Mouse (Mus musculus) E14TG2a.4 (cell line): ENCODE results near the gene Spryd3.

Experiments
- H3K27me3 ChIP-seq: 2 replicates; pipeline ENCODE4 v1.6.1; 2014; ENCODE audit warnings: low read length, control low read depth; ENCODE audit not compliant: insufficient read depth
- H3K36me3 ChIP-seq: 2 replicates; pipeline ENCODE4 v1.6.1; 2014; ENCODE audit warnings: low read length, control low read depth; ENCODE audit not compliant: insufficient read depth
- H3K4me1 ChIP-seq: replicated peaks from 2 replicates; pipeline ENCODE4 v1.6.1; 2014; ENCODE audit warnings: low read depth, low read length, control low read depth
- H3K4me3 ChIP-seq: replicated peaks from 2 replicates; pipeline ENCODE4 v1.5.1; 2014; ENCODE audit warnings: mild to moderate bottlenecking, low read length
- H3K9me3 ChIP-seq: 2 replicates; pipeline ENCODE4 v1.6.1; 2014; ENCODE audit warnings: low read length, control low read depth
- CTCF ChIP-seq: conservative IDR thresholded peaks from 2 replicates; pipeline ENCODE4 v1.5.1; 2014; ENCODE audit warnings: low read length
- NANOG ChIP-seq: IDR thresholded peaks from 2 replicates; pipeline ENCODE4 v1.6.1; 2014; ENCODE audit warnings: borderline replicate concordance, low read length, mixed read lengths
- POU5F1 ChIP-seq: IDR thresholded peaks from 2 replicates; pipeline ENCODE4 v1.6.1; 2014; ENCODE audit warnings: low read length, borderline replicate concordance

Gene Spryd3

DNA sequence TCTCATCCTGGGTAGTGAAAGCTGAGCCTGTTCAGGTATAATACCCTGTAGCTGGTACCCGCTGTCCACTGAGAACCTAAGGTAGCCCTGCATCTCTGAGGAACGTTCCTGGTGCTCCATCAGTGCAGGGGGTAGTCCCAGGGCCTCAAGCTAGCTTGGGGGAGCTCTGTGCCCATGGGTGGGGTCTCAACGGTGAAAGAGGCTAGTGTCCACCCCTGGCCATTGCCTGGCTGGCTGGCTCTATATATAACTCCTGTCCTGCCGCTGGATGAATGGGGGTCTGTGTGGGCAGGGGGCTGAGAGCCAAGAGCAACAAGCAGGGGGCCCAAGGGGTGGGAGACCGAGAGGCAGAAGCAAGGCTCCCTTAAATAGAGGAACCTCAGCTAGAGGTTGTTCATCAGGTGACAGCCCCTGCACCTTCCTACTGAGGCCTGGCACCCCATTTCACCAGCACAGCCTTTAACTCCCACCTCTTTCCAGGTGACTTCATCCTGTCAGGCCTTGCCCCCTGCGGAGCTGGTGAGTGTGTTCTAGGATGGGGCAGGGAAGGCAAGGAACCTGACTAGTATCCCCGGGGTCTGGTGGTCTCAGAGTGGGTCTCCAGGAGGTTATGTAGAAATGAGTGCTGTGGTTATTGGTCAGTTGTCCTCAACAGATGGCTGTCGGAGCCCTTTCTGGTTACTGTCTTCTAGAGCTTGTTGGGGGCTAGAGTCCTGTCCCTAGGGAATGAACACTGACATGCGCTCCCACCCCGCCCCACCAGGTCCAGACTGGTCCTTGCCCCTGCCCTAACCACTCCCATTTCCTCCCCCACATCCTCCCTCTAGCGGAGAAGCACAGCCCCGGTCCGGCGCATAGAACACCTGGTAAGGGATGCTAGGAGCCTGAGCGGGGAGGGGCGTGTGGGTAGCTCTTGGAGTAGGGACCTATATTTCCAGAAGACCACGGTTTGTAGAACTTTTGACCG, 30.0 kb downstream of the Spryd3 start:
- Histone ChIP-seq H3K27me3 (peaks cover 50% of the 10 kb centered on the region), H3K36me3 (0 out of 2 replicates have a peak, but pooled peaks cover 3% of the 10 kb centered on the region), H3K4me3 (peak overlapping the region; percentile 81), H3K9me3 (no peaks in the 10 kb centered on the region), H3K4me1 (peaks cover 87% of the 10 kb centered on the region)
- TF ChIP-seq POU5F1 (no peak), CTCF (peak; percentile 13; the same call in 1 of the 2 replicates)

DNA sequence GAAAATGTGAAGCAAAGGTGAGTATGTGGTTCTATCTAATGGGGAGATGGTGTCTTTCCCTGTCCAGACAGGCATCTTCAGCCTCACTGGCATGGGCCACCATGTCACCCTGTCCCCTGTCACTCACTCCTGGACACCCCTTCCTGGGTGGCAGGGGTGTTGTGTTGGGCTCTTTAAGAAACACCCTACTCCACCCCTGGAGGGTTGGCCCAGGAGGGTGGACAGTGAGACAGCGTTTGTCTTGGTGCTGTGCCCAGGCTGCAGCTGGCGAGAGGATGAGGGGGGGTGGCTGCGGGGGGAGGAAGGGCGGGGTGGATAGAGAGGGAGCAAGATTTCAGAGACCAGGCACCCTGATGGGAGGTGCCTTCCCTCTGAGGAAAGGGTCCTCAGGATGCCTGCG, 30.7 kb downstream of the Spryd3 start:
- no peak for TF ChIP-seq CTCF
- no peak for TF ChIP-seq POU5F1
- TF ChIP-seq NANOG: no peak
- Histone ChIP-seq H3K27me3 (peaks cover 52% of the 10 kb centered on the region), H3K4me1 (peaks cover 85% of the 10 kb centered on the region), H3K4me3 (no peak overlapping the region), H3K9me3 (no peaks in the 10 kb centered on the region), H3K36me3 (0 out of 2 replicates have a peak, but pooled peaks cover 3% of the 10 kb centered on the region)

DNA sequence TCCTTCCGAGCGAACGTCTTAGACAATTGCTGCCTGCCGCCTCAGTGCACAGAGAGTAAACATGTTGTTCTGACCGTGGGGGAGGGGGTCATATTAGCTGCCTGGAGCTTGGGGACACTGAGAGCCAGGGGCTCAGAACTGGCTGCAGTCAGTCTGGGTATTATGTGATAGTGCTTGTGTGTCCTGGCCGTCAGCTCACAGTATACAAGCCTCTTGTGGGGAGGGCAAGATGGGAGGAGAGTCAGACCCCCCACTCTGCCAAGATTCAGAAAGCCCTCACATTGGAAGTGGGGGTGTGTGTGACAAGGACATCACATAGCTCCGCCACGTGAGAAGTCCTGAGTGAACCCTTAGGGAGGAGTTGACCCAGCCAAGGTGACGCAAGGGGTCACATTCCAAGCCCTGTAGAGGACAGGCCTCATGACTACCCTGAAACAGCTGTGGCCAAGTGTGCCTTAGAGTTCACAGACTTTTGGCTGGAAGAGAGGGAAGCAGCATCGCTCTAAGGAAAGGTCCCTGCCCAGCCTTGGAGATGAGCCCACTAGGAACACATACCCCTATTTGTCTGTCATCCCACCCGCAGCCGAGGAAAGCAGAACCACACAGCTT, 32.0 kb downstream of the Spryd3 start:
- no peak for TF ChIP-seq POU5F1
- no peak for TF ChIP-seq CTCF
- TF ChIP-seq NANOG: no peak
- Histone ChIP-seq H3K4me1 (peaks cover 86% of the 10 kb centered on the region), H3K9me3 (no peaks in the 10 kb centered on the region), H3K27me3 (peaks cover 62% of the 10 kb centered on the region), H3K4me3 (peak overlapping the region; percentile 70), H3K36me3 (peaks cover 6% of the 10 kb centered on the region; the same call in 1 of the 2 replicates)

DNA sequence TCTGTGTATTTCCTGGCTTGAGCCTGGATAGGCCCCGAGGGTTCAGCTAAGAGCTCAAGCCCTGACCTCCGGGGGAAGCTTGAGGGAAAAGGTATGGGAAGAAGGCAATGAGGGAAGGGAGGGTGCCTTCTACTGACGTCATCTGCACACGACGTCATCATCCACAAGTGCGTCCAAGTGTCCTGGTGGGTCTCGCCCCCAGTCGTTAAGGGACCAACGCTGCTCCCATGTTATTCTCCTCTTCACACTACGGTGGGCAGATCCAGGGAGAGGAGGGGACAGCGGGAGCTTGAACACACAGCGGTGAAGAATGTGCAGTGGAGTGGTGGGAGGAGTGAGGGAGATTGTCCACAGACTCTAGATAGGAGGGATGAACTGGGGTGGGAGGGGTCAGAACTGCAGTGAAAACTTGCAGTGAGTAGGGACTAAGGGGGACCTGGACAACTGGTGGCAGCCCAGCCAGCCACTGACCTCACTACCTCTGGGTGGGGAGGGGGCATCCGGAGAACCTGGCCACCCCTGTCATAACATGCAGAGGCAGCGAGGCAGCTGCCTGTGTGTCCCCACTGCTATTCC, 32.6 kb downstream of the Spryd3 start:
- no peak for TF ChIP-seq POU5F1
- TF ChIP-seq NANOG: no peak
- TF ChIP-seq CTCF: no peak
- Histone ChIP-seq H3K9me3 (no peaks in the 10 kb centered on the region), H3K4me1 (peaks cover 85% of the 10 kb centered on the region), H3K36me3 (peaks cover 12% of the 10 kb centered on the region; the same call in 1 of the 2 replicates), H3K4me3 (peak overlapping the region; percentile 70), H3K27me3 (peaks cover 65% of the 10 kb centered on the region)

DNA sequence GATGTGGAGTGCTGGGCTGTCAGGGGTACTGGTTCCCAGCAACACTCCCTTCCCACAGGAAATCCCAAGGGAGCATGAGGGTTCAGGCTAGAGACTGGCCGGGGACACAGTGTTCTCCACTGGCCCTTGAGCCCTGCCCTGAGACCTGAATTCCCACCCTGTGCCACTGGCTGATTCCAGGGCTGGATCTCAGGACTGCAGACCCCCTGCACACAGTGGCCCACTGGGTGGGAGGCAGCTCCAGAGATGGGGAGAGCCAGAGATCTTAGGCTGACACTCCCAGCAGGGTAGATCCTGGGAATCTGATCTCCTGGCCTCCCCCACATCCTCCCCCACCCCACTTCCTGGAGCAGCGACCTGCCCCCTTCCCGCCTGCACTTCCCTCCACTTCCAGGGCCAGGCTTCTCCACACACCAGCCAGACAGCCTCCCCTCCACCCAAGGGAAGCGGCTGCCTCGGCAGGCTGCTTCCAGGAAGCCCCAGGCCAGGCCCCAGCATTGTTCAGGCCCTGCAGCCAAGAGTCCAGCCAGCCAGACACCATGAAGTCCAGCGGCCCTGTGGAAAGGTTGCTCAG, 33.4 kb downstream of the Spryd3 start:
- Histone ChIP-seq H3K4me1 (peaks cover 85% of the 10 kb centered on the region), H3K4me3 (peak overlapping the region; percentile 70), H3K36me3 (peaks cover 20% of the 10 kb centered on the region), H3K9me3 (no peaks in the 10 kb centered on the region), H3K27me3 (peaks cover 62% of the 10 kb centered on the region)
- TF ChIP-seq CTCF: no peak
- no peak for TF ChIP-seq NANOG
- TF ChIP-seq POU5F1: no peak

DNA sequence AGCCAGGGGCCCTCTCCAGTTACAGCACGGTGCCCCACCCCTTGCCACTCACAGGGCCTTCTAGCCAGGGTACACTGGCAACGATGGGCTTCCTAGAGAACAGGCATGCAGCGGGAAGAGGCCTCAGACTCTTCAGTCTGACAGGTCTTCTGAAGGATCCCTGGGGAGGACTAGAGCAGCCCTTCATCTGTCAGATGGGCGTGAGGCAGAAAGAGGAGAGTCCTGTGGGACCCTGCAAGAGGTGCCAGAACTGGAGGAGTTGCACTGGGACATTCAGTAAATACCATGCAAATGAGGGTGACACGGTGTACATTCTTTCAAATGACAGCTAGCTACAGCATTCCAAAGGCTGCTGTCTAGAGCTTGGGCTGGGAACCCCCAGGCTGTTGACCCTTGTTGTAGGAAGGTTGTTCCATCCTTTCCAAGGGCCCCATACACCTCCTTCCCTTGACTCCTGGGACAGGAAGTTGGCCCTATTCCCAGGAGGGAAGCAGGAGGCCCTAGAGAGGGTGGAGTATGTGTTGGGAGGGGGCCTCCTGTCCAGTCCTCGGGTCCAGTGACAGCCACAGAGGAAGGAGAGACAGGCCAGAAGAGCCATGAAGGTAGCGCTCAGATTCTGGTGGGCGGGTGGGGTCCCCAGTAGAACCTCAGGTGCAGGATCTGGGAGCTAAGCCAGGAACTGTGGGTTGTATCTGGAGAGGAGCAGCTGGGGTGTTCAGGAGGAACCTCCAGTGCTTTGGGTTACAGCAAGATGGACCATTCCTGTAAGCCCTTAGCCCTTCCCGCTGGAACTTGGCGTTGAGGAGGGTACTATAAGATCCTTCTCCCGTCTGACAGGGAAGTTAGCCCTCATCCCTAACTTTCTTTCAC, 34.1 kb downstream of the Spryd3 start:
- Histone ChIP-seq H3K4me1 (peaks cover 85% of the 10 kb centered on the region), H3K4me3 (peak overlapping the region; percentile 84), H3K36me3 (peaks cover 27% of the 10 kb centered on the region), H3K27me3 (peaks cover 57% of the 10 kb centered on the region), H3K9me3 (no peaks in the 10 kb centered on the region)
- no peak for TF ChIP-seq NANOG
- no peak for TF ChIP-seq POU5F1
- no peak for TF ChIP-seq CTCF

DNA sequence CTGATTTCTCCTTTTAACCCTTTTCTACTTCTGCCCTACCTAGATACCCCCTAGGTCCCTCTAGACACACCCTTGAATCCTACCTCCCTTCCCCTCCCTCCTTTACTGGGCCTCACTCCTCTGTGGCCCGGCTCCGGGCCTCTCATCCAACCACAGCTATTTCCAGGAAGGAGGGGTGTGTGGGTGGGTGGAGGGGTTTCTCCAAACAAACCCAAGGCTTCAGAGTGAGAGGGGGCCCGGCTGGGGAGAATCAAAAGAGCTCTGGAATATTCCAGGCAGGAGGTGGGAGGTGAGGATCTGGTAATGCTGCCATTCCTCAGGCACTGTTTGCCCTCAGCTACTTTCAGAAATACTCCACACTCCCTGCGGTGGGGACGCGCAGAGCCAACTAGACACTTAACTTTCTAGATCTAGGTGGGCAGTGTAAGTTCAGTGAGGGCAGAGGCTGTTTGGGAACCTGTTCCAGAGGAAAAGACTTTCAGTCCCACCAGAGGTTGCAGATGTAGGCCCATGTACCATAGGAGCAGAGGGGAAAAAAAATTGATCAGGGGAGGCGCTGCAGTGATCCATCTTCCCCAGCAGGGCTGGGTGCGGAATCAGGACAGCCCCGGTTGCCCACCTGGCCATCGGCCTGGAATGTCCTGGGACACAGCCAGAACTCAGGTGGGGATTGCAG, 34.9 kb downstream of the Spryd3 start:
- TF ChIP-seq CTCF (0 out of 2 replicates have a peak, but pooled peaks have one; percentile 9), NANOG (no peak)
- Histone ChIP-seq H3K4me1 (peaks cover 81% of the 10 kb centered on the region), H3K27me3 (peaks cover 49% of the 10 kb centered on the region), H3K36me3 (peaks cover 35% of the 10 kb centered on the region), H3K9me3 (no peaks in the 10 kb centered on the region), H3K4me3 (peak overlapping the region; percentile 84)
